Comparison of ENCODE assay signal across 28 mouse cellular contexts in genomic region chr14:11825551-11825950, GRCm38 (mm10).
DNase-seq lines count a peak whose midpoint lies in the region; ATAC-seq and TF ChIP-seq lines count a peak whose summit lies in the region.
"Had no signal": no experiment of that assay in that cellular context is flagged by ENCODE, and none has a peak within 500 bp of the region (broad histone marks: within the 10 kb centered on the region; RNA-seq: fewer than 3 reads in every experiment).

No protein-coding gene starts in this region.

- no peak overlapping the region for H3K9ac ChIP-seq in midbrain, postnatal 0 days (replicated peaks; ENCODE audit: low read length, poor library complexity, severe bottlenecking)
- no peak overlapping the region for H3K9ac ChIP-seq in midbrain, embryonic 14.5 days (replicated peaks; ENCODE audit: low read length)
- H3K9ac ChIP-seq: embryonic facial prominence, embryonic 12.5 days; hindbrain, embryonic 14.5 days; intestine, embryonic 15.5 days; liver, embryonic 13.5 days; midbrain, embryonic 13.5 days; neural tube, embryonic 15.5 days had no signal

- 72% methylated on average over 2 of the region's 2 CpGs for WGBS in midbrain, postnatal 0 days
- 85% methylated on average over 2 of the region's 2 CpGs for WGBS in midbrain, embryonic 14.5 days

- H3K4me2 ChIP-seq in midbrain, postnatal 0 days (ENCODE audit: low read depth, low read length, poor library complexity, severe bottlenecking): no peak overlapping the region
- no peak overlapping the region for H3K4me2 ChIP-seq in midbrain, embryonic 14.5 days (ENCODE audit: low read length)
- H3K4me2 ChIP-seq: embryonic facial prominence, embryonic 12.5 days; hindbrain, embryonic 14.5 days; intestine, embryonic 15.5 days; liver, embryonic 13.5 days; midbrain, embryonic 13.5 days; neural tube, embryonic 15.5 days had no signal

- no peaks in the 10 kb centered on the region for H3K36me3 ChIP-seq in midbrain, postnatal 0 days (ENCODE audit: insufficient read depth, low read length)
- H3K36me3 ChIP-seq in midbrain, embryonic 14.5 days (ENCODE audit: control insufficient read depth, insufficient read depth, low read length): no peaks in the 10 kb centered on the region
- H3K36me3 ChIP-seq: embryonic facial prominence, embryonic 12.5 days; intestine, embryonic 15.5 days; liver, embryonic 13.5 days; midbrain, embryonic 13.5 days; neural tube, embryonic 15.5 days had no signal

- intact Hi-C loops in heart, postnatal 25 days (cut with DNase I): no loop called here

- ATAC-seq in midbrain, postnatal 0 days (ENCODE audit: low FRiP score): no peak
- ATAC-seq in midbrain, embryonic 14.5 days (ENCODE audit: low FRiP score, low TSS enrichment): no peak
- ATAC-seq: CD4-positive, CD25-positive, alpha-beta regulatory T cell, adult 4 months; forebrain, embryonic 16.5 days; intestine, embryonic 15.5 days; lung, postnatal 0 days; midbrain, embryonic 13.5 days had no signal

- no peak overlapping the region for H3K4me3 ChIP-seq in midbrain, postnatal 0 days (ENCODE audit: low read depth, low read length)
- H3K4me3 ChIP-seq in midbrain, embryonic 14.5 days (replicated peaks; ENCODE audit: low read depth, low read length): no peak overlapping the region
- H3K4me3 ChIP-seq: embryonic facial prominence, embryonic 12.5 days; intestine, embryonic 15.5 days; layer of hippocampus, adult 2 months; liver, embryonic 13.5 days; midbrain, embryonic 13.5 days; neural tube, embryonic 15.5 days had no signal

- H3K27ac ChIP-seq in midbrain, postnatal 0 days (ENCODE audit: low read depth, low read length): no peak overlapping the region
- no peak overlapping the region for H3K27ac ChIP-seq in midbrain, embryonic 14.5 days (replicated peaks; ENCODE audit: low read depth, low read length)
- H3K27ac ChIP-seq: embryonic facial prominence, embryonic 12.5 days; hindbrain, embryonic 14.5 days; intestine, embryonic 15.5 days; layer of hippocampus, adult 2 months; liver, embryonic 13.5 days; macrophage; midbrain, embryonic 13.5 days; neural tube, embryonic 15.5 days; stomach, postnatal 0 days had no signal

- no peaks in the 10 kb centered on the region for H3K27me3 ChIP-seq in midbrain, postnatal 0 days (ENCODE audit: insufficient read depth, low read length)
- no peaks in the 10 kb centered on the region for H3K27me3 ChIP-seq in midbrain, embryonic 14.5 days (ENCODE audit: control insufficient read depth, insufficient read depth, low read length)
- H3K27me3 ChIP-seq: embryonic facial prominence, embryonic 12.5 days; intestine, embryonic 15.5 days; liver, embryonic 13.5 days; midbrain, embryonic 13.5 days; neural tube, embryonic 15.5 days had no signal

- H3K4me1 ChIP-seq in midbrain, postnatal 0 days (ENCODE audit: insufficient read depth, low read length): peaks cover 8% of the 10 kb centered on the region; the same call in 1 of the 2 replicates
- H3K4me1 ChIP-seq in midbrain, embryonic 14.5 days (ENCODE audit: control insufficient read depth, insufficient read depth, low read length): 0 out of 2 replicates have a peak, but pooled peaks cover 8% of the 10 kb centered on the region
- H3K4me1 ChIP-seq: intestine, embryonic 15.5 days; liver, embryonic 13.5 days had no signal

- no peaks in the 10 kb centered on the region for H3K9me3 ChIP-seq in midbrain, postnatal 0 days (ENCODE audit: low read length)
- no peaks in the 10 kb centered on the region for H3K9me3 ChIP-seq in midbrain, embryonic 14.5 days (ENCODE audit: control insufficient read depth, low read length)
- H3K9me3 ChIP-seq: embryonic facial prominence, embryonic 12.5 days; intestine, embryonic 15.5 days; liver, embryonic 13.5 days; midbrain, embryonic 13.5 days; neural tube, embryonic 15.5 days had no signal

- peak; percentile 88 for DNase-seq in heart, adult 11 months
- DNase-seq in heart, postnatal 25 days (ENCODE audit: low spot score): no peak
- peak; percentile 53 for DNase-seq in midbrain, postnatal 0 days (ENCODE audit: low spot score)
- no peak for DNase-seq in midbrain, embryonic 14.5 days
- peak; percentile 46 for DNase-seq in cerebellum, adult 9-11 months
- DNase-seq in adrenal gland, adult (ENCODE audit: inconsistent age in 2 of 2, low spot score in 1 of 2): no peak
- no peak for DNase-seq in spleen, postnatal 4 days (ENCODE audit: low spot score in 2 of 2)
- DNase-seq: adrenal gland, postnatal 25 days; heart, postnatal 14 days; kidney, adult 2 months; kidney, postnatal 36 days; liver, embryonic 13.5 days; lung, adult 18-20 months; retina, postnatal 1 day; right cerebral cortex, postnatal 14 days; thymus, adult 18-20 months; thymus, postnatal 36 days had no signal

- TF ChIP-seq CTCF in midbrain, postnatal 0 days (IDR thresholded peaks at IDR 0.05): no peak

Comparison
In these comparisons a context has a peak if more than half of its experiments do, and no peak if none do; other contexts are left out.
1. DNase-seq: peak in heart, adult 11 months (single experiment), midbrain, postnatal 0 days (single experiment) and cerebellum, adult 9-11 months (single experiment); none in heart, postnatal 25 days (single experiment), midbrain, embryonic 14.5 days (single experiment), adrenal gland, adult (0 of 2) and spleen, postnatal 4 days (0 of 2).